Mouse (Mus musculus) kidney, postnatal 14 days (tissue): ENCODE data around the gene Tcea2.
A peak's percentile ranks its signal among the peaks of the same experiment; 100 is the strongest.

Source experiments
- DNase-seq: peaks from one replicate; pipeline ENCODE4 v3.0.0; 2022; ENCODE audit warnings: mixed read lengths

Gene Tcea2

DNA sequence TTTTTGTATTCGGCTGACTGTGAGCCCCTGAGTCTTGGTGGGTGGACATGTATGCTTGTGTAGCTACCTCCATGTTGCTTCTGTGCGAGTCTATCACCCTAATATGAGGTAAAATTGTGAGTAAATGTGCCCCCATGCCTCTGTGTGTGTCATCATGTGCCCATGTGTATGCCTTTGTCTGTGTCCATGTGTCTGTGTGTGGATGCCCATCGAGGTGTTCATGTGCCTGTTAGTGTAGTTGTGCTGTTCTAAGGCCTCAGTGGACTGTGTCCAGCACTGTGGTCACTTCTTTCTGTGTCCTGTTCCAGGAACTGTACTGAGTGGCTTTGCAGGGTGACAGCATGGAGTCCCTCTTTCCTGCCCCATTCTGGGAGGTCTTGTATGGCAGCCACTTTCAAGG is 35.3 kb downstream of the Tcea2 start:
- DNase-seq = no peak

DNA sequence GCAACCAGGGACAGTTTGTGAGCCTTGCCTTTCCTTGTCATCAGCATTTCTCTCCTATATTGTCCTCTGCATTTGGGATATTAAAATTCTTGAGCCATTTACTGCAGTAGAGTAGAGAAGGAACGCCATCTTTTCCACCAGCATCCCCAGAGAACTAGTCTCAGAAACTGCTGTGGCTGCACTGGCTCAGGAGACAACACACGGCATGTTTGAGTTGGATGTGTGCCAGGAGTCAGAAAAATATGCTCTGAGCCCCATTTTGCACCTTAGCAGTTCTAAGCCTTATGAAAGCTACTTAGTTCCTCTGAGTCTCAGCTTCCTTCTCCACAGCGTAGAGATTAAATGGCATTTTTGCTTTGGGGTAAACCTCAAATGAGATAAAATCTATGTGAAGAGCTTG is 36.9 kb downstream of the Tcea2 start:
- no peak for DNase-seq

DNA sequence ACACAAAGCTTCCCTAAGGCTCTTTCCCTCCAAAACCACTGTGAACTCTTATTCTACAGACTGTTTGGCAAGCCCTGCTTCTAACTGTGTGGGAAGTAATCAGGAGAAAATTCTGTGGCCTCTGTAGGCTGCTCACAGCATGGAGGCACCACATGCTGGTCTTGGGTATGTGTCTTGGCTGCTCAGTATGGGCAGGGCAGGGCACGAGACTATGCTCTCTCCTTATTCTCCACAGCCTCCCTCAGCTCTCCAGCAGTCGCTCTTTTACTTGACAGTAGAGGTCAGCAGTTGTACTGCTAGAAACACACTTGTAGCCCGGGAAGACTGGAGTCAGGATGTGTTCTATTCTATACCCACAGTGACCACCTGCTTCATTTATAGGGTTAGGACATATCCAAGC is 40.0 kb downstream of the Tcea2 start:
- DNase-seq = no peak

DNA sequence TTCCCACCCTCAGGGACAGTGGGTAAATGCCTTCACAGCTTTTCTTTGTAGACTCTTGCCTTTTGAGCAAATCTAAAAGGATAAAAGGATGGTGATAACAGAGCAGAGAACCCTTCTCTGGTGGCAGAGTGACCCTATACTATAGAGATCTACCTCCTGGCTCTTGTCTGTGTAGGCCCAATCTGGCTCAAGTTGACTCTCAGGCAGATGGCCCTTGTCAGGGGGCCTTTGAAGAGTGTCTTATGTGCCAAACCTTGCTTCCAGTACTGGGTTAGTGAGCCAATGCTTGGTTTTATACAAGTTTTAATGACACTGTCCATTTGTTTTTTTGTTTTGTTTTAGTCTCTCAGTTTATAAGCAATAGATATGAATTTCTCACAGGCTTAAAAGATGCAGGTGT is 41.1 kb downstream of the Tcea2 start:
- no peak for DNase-seq

DNA sequence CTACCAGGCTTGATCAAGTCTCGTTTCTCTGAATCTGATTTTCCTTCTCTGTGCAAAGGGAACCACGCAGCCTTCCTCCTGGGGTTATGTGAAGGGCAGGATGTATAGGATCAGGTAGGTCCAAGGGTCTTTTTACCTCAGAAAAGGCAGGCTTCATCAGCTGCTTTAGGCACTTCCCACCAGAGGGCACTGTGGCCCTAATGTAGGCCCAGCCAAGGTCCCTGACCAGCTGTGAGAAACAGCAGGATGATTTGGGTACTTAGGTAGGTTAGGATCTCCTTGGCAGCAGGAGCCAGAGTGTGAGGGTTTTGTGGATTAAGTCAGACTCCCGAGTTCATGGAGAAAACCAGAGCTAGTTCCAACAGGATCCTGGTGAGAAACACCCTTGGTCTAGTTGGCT is 42.1 kb downstream of the Tcea2 start:
- peak; percentile 8 for DNase-seq

DNA sequence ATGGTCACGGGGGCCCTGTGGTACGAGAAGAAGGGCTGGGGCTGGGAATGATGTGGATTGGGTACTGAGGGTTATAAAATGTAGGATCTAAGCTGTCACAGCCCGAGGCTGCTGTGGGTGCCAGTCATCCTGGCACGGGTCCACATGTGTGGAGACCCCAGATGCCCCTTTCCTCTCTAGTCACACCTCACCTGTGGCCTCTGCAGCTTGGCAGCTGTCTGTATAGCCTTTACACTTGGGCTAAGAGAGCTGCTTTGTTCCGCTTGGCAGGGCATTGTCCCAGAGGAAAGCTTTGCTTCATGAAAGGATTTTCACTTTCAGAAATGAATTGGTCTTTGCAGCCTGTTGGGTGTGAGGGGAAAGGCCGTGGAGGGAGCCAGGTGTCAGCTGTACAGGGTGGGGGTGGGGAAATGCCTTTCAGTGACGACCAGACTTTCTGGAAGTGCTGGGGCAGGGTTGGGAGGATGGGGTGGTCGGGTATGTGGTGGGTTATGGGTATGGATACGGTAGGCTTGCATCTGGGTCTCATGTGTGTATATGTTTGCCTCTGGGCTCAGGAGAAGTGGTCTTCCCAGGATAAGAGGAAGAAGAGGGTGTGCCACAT is 47.7 kb downstream of the Tcea2 start:
- no peak for DNase-seq

DNA sequence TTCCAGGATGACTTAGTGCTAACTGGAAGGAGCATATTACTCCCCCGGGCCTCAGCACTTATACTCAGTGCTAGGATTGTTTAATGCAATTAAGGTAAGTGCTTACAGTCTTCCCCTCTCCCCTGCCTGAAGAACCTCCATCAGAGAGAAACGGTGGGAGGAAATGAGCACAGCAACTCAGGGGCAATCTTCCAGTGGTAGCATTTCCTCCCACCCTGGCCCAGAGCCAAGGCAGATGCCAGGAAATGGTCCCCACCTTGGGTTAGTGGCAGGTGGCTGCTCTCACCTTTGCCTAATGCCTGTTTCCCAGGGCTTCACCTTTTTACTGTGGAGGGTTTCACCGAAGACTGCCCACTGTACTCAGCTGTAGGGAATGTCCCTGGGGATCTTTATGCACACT is 49.9 kb downstream of the Tcea2 start:
- DNase-seq = no peak
